Mouse (Mus musculus) thymus, adult 2 months (tissue): ENCODE results near the gene Prss27.

Experiments
- CTCF ChIP-seq: fragments of 200-500 bp; IDR thresholded peaks from 2 replicates; pipeline ENCODE4 v1.5.1; 2012; ENCODE audit warnings: mild to moderate bottlenecking, control low read depth, low read length, moderate library complexity, borderline replicate concordance; ENCODE audit not compliant: control insufficient read depth, poor library complexity, insufficient read depth; ENCODE audit errors: extremely low read depth
- POLR2A ChIP-seq: fragments of 200-500 bp; IDR thresholded peaks from 2 replicates; pipeline ENCODE4 v1.6.1; 2012; ENCODE audit warnings: mild to moderate bottlenecking, low read length, control low read depth, moderate library complexity; ENCODE audit not compliant: control insufficient read depth, poor library complexity, insufficient read depth; ENCODE audit errors: extremely low read depth

DNA sequence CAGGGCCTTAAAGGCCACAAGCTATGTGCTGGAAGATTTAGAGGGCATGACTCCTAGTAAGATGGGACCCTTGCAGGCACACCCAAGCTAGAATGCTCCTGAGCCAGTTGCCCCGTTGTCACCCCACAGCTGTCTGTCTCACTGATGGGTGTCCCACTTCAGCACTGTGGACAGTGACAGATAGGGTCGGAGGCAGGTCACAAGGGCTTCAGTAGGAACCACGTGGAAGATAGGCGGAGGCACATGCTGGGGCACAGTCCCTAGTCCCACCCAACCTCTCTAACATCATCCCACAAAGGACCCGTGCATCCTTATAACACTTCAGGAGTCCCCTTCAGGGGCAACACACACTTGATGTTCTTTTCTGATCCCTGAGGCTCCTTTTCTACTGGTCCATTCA lies 8.1 kb downstream of the Prss27 start:
- no peak for TF ChIP-seq CTCF
- TF ChIP-seq POLR2A, result no peak
